In the genomic region with DNA sequence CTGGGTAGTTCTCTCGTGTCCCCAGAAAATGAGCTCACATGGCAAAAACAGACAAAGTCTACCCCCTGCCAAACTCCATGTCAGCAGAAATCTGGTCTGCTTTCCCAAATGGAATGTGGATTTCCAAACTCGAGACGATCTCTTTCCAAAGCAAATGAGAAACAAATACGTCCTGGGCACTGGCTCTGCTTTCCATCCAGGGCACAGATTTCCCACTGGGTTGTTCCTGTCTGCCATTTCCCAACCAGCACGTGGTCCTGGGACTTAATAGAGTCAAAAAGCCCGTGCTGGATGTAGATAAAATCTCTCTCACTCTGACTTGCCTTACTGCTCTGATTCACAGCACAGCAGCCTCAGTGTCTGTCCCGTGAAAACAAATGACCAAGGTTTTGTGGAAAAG, we compare ENCODE assay signal across 10 mouse cellular contexts.
A peak's percentile ranks its signal among the peaks of the same experiment; 100 is the strongest.
DNase-seq lines count a peak whose midpoint lies in the region; ATAC-seq lines count a peak whose summit lies in the region.
"Had no signal": no experiment of that assay in that cellular context is flagged by ENCODE, and none has a peak within 500 bp of the region (broad histone marks: within the 10 kb centered on the region; RNA-seq: fewer than 3 reads in every experiment).

No protein-coding gene starts in this region.

- 40% methylated on average over 7 of the region's 7 CpGs for WGBS in heart, embryonic 10.5 days
- 36% methylated on average over 7 of the region's 7 CpGs for WGBS in heart, embryonic 12.5 days
- WGBS in midbrain, embryonic 10.5 days: 63% methylated on average over 7 of the region's 7 CpGs
- WGBS in midbrain, embryonic 13.5 days: 62% methylated on average over 7 of the region's 7 CpGs
- 18% methylated on average over 7 of the region's 7 CpGs for WGBS in embryonic facial prominence, embryonic 13.5 days

- no peaks in the 10 kb centered on the region for H3K9me3 ChIP-seq in heart, embryonic 10.5 days
- no peaks in the 10 kb centered on the region for H3K9me3 ChIP-seq in heart, embryonic 12.5 days (replicated peaks)
- H3K9me3 ChIP-seq in midbrain, embryonic 10.5 days (replicated peaks): no peaks in the 10 kb centered on the region
- H3K9me3 ChIP-seq in midbrain, embryonic 13.5 days: no peaks in the 10 kb centered on the region
- H3K9me3 ChIP-seq in embryonic facial prominence, embryonic 13.5 days: no peaks in the 10 kb centered on the region

- H3K27me3 ChIP-seq in heart, embryonic 10.5 days (ENCODE audit: insufficient read depth, poor library complexity, severe bottlenecking): no peaks in the 10 kb centered on the region
- no peaks in the 10 kb centered on the region for H3K27me3 ChIP-seq in heart, embryonic 12.5 days (replicated peaks)
- H3K27me3 ChIP-seq in midbrain, embryonic 10.5 days (ENCODE audit: low read depth, poor library complexity, severe bottlenecking): no peaks in the 10 kb centered on the region
- no peaks in the 10 kb centered on the region for H3K27me3 ChIP-seq in midbrain, embryonic 13.5 days
- no peaks in the 10 kb centered on the region for H3K27me3 ChIP-seq in embryonic facial prominence, embryonic 13.5 days

- no peak overlapping the region for H3K4me2 ChIP-seq in heart, embryonic 12.5 days
- no peak overlapping the region for H3K4me2 ChIP-seq in midbrain, embryonic 13.5 days (replicated peaks)
- H3K4me2 ChIP-seq in embryonic facial prominence, embryonic 13.5 days: no peak overlapping the region

- ATAC-seq in heart, embryonic 12.5 days (ENCODE audit: insufficient number of reproducible peaks, low FRiP score): no peak
- no peak for ATAC-seq in midbrain, embryonic 13.5 days
- no peak for ATAC-seq in embryonic facial prominence, embryonic 13.5 days (ENCODE audit: insufficient number of reproducible peaks, insufficient read depth, low FRiP score, low TSS enrichment, low read depth)

- H3K4me3 ChIP-seq in heart, embryonic 10.5 days: no peak overlapping the region
- no peak overlapping the region for H3K4me3 ChIP-seq in heart, embryonic 12.5 days
- no peak overlapping the region for H3K4me3 ChIP-seq in midbrain, embryonic 10.5 days
- H3K4me3 ChIP-seq in midbrain, embryonic 13.5 days (replicated peaks): no peak overlapping the region
- no peak overlapping the region for H3K4me3 ChIP-seq in embryonic facial prominence, embryonic 13.5 days

- no peak overlapping the region for H3K27ac ChIP-seq in heart, embryonic 10.5 days
- H3K27ac ChIP-seq in heart, embryonic 12.5 days (ENCODE audit: poor library complexity, severe bottlenecking): no peak overlapping the region
- peak overlapping the region; percentile 23; the same call in 1 of the 2 replicates for H3K27ac ChIP-seq in midbrain, embryonic 10.5 days (replicated peaks)
- H3K27ac ChIP-seq in midbrain, embryonic 13.5 days: no peak overlapping the region
- H3K27ac ChIP-seq in embryonic facial prominence, embryonic 13.5 days: peak overlapping the region; percentile 95
- H3K27ac ChIP-seq: macrophage had no signal

- no peaks in the 10 kb centered on the region for H3K36me3 ChIP-seq in heart, embryonic 10.5 days
- no peaks in the 10 kb centered on the region for H3K36me3 ChIP-seq in heart, embryonic 12.5 days
- no peaks in the 10 kb centered on the region for H3K36me3 ChIP-seq in midbrain, embryonic 10.5 days
- no peaks in the 10 kb centered on the region for H3K36me3 ChIP-seq in midbrain, embryonic 13.5 days
- H3K36me3 ChIP-seq in embryonic facial prominence, embryonic 13.5 days: no peaks in the 10 kb centered on the region

- DNase-seq in heart, embryonic 10.5 days (ENCODE audit: low spot score): peak; percentile 71
- no peak for DNase-seq in midbrain, embryonic 10.5 days (ENCODE audit: low spot score)
- DNase-seq in lung, postnatal 36 days: peak; percentile 15
- DNase-seq in c-Kit-positive CD71-positive TER-119-positive erythroid progenitor cells, embryonic 14.5 days (ENCODE audit: low spot score): no peak
- no peak for DNase-seq in adrenal gland, postnatal 25 days
- DNase-seq: thymus, postnatal 25 days had no signal

- H3K9ac ChIP-seq in heart, embryonic 12.5 days: no peak overlapping the region
- no peak overlapping the region for H3K9ac ChIP-seq in midbrain, embryonic 13.5 days (replicated peaks)
- 0 out of 2 replicates have a peak overlapping the region, but pooled peaks have one; percentile 40 for H3K9ac ChIP-seq in embryonic facial prominence, embryonic 13.5 days

- peaks cover 22% of the 10 kb centered on the region for H3K4me1 ChIP-seq in heart, embryonic 10.5 days
- H3K4me1 ChIP-seq in heart, embryonic 12.5 days (replicated peaks): peaks cover 12% of the 10 kb centered on the region
- peaks cover 10% of the 10 kb centered on the region for H3K4me1 ChIP-seq in midbrain, embryonic 10.5 days
- peaks cover 8% of the 10 kb centered on the region for H3K4me1 ChIP-seq in midbrain, embryonic 13.5 days (replicated peaks)
- peaks cover 40% of the 10 kb centered on the region for H3K4me1 ChIP-seq in embryonic facial prominence, embryonic 13.5 days

Comparison
In these comparisons a context has a peak if more than half of its experiments do, and no peak if none do; other contexts are left out.
1. H3K27ac ChIP-seq: peak in midbrain, embryonic 10.5 days (single experiment) and embryonic facial prominence, embryonic 13.5 days (single experiment); none in heart, embryonic 10.5 days (single experiment), heart, embryonic 12.5 days (single experiment) and midbrain, embryonic 13.5 days (single experiment).
2. DNase-seq: peak in heart, embryonic 10.5 days (single experiment) and lung, postnatal 36 days (single experiment); none in midbrain, embryonic 10.5 days (single experiment), c-Kit-positive CD71-positive TER-119-positive erythroid progenitor cells, embryonic 14.5 days (single experiment) and adrenal gland, postnatal 25 days (single experiment).